Mouse (Mus musculus) neutrophil, adult 5-6 weeks (primary cell): ENCODE data around the gene Samd14. TPM values are rescaled to one million over a fixed set of nuclear protein-coding genes. Genes with fewer than 3 reads are reported as not detected.
A peak's percentile ranks its signal among the peaks of the same experiment; 100 is the strongest.

Experiments used
- ATAC-seq: fragments of 151-379, 151-347 bp; 2 replicates; pipeline ENCODE4 v1.8.0; 2017; ENCODE audit warnings: mild to moderate bottlenecking, moderate TSS enrichment; ENCODE audit not compliant: insufficient number of reproducible peaks, poor library complexity, low FRiP score, severe bottlenecking; ENCODE audit errors: extremely low read depth
- total RNA-seq: library from RNA; stranded (forward); fragments of 200-1000 nt; gene quantifications from 2 replicates; pipeline ENCODE4 v1.2.3, GENCODE M21; 2017

The Samd14 gene
- total RNA-seq, 1 experiment from 2014 or later, result 0.81 TPM

DNA sequence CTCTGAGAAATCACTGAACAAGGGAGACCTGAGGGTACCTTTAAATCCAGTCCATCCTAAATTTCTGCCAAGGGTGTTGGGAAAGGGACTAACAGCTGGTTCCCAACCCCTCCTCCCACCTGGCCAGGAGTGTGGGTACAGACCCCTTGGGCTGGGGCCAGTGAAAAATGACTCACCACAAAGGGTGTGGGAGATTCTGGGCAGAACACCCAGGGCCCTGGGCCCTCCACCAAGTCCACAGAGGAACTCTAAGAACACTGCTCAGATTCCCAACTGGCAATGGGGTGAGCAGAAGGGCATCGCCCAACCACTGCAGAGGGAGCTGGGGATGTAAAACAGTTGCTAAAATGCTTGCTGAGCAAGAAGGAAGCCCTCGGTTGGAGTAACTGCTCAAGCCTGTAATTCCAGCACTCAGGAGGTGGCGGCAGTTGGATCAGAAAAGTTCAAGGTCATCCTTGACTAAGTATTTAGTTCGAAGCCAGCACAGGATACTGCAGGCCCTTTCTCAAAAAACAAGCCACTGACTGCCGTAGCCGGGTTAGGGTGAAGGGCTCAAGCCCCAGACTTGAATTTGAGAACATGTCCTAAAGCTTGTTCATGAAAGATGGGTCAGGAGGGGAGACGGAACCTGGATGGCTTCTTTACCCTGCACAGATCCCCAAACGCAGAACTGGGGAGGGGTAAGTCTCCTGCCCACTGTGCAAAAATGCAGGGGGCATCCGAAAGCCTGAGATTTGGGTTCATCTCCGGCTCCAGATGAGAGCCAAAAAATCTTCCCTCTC, 20.7 kb upstream of the Samd14 start:
- no peak for ATAC-seq

DNA sequence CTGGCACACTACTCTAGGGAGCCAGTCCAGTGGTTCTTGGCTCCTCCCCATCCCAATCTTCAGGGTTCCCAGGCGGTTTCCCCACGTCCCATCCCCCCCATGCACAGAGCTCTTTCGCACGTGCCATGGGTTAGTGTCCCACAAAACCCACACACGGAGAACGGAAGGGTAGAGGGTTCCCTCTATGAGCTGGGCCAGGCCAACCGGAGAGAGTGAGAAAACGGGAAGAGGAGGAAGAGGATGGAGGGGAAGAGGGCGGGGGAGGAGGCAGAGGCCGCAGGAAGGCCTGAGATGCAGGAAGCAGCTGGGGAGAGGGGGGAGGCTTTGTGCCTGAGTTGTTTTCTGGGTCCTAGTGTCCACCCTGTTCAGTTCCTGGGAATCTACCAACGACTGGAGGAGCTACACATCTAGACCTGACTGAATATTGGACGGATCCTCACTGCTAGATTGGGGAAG, 20.1 kb upstream of the Samd14 start:
- ATAC-seq, result peak; percentile 57

GRCm38 (mm10) chr11:94990102-94990748, 19.5 kb upstream of the Samd14 start:
- no peak for ATAC-seq

DNA sequence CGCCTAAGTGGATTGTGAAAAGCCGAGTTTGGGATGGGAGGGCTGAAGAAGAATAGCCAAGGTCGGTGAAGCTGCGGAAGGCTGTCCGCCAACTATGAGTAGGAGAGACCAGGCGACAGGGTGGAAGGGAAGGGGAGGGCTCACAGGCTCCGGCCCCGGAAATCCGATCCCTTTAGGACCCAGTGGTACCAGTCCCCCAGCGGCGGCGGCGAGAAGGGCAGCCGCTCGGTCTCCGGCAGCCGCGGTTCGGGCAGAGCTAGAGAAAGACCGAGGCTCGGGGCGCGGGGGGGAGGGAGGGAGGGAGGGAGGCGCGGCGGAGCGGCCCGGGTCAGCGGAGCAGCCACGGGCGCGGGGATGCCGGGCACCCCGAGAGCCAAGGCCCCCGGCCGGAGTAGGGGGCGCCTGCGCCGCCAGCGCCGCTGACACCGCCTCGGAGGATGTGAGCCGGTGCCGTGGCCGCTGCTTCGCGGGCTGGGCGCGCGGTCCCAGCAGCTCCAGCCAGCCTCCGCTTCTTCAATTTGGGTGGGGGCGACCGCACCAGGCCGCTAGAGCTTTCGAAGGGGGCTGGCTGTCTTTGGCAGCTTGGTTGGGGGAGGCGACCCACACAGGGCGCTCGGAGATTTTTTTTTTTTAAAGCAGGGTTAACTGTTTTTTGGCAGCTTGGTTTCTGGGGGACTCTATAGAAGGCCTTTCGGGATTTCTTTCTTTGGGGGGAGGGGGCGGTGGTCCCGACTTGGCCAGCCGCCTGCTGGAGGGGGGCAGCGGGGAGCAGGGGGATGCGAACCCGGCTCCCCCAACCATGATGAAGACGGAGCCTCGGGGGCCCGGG, 18.7 kb upstream of the Samd14 start, which contains the start of gene Ppp1r9b:
Ppp1r9b (plus strand) TSS at position 287 of the 829 bp plus-strand sequence.
- ATAC-seq, result peak; percentile 73

DNA sequence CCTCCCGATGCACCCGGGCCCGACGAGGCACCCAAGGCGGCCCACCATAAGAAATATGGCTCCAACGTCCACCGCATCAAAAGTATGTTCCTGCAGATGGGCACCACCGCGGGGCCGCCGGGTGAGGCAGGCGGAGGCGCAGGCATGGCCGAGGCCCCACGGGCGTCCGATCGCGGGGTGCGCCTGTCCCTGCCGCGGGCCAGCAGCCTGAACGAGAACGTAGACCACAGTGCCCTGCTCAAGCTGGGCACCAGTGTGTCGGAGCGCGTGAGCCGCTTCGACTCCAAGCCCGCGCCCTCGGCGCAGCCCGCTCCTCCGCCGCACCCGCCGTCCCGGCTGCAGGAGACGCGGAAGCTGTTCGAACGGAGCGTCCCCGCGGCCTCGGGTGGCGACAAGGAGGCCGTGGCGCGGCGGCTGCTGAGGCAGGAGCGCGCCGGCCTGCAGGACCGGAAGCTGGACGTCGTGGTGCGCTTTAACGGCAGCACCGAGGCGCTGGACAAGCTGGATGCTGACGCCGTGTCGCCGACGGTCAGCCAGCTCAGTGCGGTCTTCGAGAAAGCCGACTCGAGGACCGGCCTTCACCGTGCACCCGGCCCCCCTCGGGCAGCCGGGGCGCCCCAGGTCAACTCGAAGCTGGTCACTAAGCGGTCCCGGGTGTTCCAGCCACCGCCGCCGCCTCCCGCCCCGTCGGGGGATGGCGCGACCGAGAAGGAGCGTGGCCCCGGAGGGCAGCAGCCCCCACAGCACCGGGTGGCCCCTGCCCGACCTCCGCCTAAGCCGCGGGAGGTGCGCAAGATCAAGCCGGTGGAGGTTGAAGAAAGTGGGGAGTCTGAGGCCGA, 17.8 kb upstream of the Samd14 start:
- no peak for ATAC-seq

DNA sequence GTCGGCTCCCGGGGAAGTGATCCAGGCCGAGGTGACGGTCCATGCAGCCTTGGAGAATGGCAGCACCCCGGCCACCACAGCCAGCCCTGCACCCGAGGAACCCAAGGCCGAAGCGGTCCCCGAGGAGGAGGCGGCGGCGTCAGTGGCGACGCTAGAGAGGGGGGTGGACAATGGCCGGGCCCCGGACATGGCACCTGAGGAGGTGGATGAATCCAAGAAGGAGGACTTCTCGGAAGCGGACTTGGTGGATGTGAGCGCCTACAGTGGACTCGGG, 17.3 kb upstream of the Samd14 start:
- ATAC-seq, result no peak

GRCm38 (mm10) chr11:94992754-94993606, 16.7 kb upstream of the Samd14 start:
- 0 out of 2 replicates have a peak, but pooled peaks have one; percentile 7 for ATAC-seq

GRCm38 (mm10) chr11:94994208-94994814, 15.4 kb upstream of the Samd14 start:
- no peak for ATAC-seq

- ATAC-seq, result no peak
Measured at GRCm38 (mm10) chr11:94994947-94995772, 14.5 kb upstream of the Samd14 start.

GRCm38 (mm10) chr11:94996101-94996500, 13.6 kb upstream of the Samd14 start:
- no peak for ATAC-seq

DNA sequence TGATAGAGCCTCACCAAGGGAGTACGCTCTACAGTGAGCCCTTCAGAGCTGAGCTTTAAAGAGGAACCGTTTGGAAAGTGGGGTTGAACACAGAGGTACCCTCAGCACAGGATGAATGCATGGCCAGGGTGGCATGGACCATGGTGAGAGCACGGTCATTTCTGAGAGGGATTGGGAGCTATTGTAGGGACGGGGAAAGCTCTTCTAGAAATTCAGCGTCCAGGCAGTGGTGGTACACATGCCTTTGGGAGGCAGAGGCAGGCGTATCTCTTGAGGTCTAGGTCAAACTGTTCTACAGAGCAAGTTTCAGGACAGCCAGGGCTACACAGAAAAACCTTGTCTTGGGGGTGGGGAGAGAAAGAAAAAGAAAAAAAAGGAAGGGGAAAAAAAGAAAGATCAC, 12.7 kb upstream of the Samd14 start:
- ATAC-seq, result no peak

DNA sequence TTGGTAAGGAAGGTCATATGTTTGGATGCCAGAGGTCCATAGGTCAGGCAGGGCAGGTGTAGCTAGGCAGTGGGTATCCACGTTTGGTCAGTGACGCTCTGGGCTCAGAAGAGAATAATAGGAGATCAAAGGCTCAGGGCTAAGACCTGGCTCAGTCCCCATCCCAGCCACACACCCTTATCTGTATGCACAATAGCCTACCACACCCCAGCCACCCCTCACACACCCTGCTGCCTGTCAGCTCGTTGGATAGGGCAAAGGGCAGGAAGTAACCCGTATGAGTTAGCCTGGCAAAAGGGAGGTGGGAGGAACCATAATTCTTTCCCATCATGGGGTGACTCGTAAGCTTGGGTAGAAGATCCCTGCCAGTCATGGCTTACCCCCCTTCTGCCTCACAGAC, 12.1 kb upstream of the Samd14 start:
- ATAC-seq, result no peak

GRCm38 (mm10) chr11:94998041-94998531, 11.6 kb upstream of the Samd14 start:
- ATAC-seq, result no peak

- no peak for ATAC-seq
Measured at GRCm38 (mm10) chr11:95000128-95000527, 9.6 kb upstream of the Samd14 start.

- no peak for ATAC-seq
Measured at GRCm38 (mm10) chr11:95000548-95000947, 9.1 kb upstream of the Samd14 start.

- peak; percentile 56; the same call in 1 of the 2 replicates for ATAC-seq
Measured at GRCm38 (mm10) chr11:95001058-95001457, 8.6 kb upstream of the Samd14 start.
